Mouse (Mus musculus) hindbrain, embryonic 12.5 days (tissue): ENCODE data around the gene Cdkn1a. TPM values are rescaled to one million over a fixed set of nuclear protein-coding genes. Genes with fewer than 3 reads are reported as not detected.
A peak's percentile ranks its signal among the peaks of the same experiment; 100 is the strongest.
"Not testable (repeated sequence)": the region's sequence is repeated elsewhere in the genome, so short reads cannot be mapped to it uniquely, and the experiment has no call there.

Experiments
- ATAC-seq: fragments of 200-750 bp; cut with Nextera tagmentation; 2 replicates; pipeline ENCODE4 v1.8.0; 2017; ENCODE audit warnings: moderate TSS enrichment; ENCODE audit not compliant: low FRiP score
- H3K27ac ChIP-seq: fragments of 300-500 bp; sonication (generic); 2 replicates; pipeline ENCODE4 v1.5.1; 2016; ENCODE audit warnings: mild to moderate bottlenecking
- H3K27me3 ChIP-seq: fragments of 300-500 bp; sonication (generic); 2 replicates; pipeline ENCODE4 v1.6.1; 2016; ENCODE audit warnings: mild to moderate bottlenecking
- H3K36me3 ChIP-seq: fragments of 300-500 bp; sonication (generic); 2 replicates; pipeline ENCODE4 v1.6.1; 2016; ENCODE audit warnings: mild to moderate bottlenecking
- H3K4me1 ChIP-seq: fragments of 300-500 bp; sonication (generic); 2 replicates; pipeline ENCODE4 v1.6.1; 2016
- H3K4me2 ChIP-seq: fragments of 300-500 bp; sonication (generic); replicated peaks from 2 replicates; pipeline ENCODE4 v1.6.1; 2016; ENCODE audit warnings: mild to moderate bottlenecking
- H3K4me3 ChIP-seq: fragments of 300-500 bp; sonication (generic); 2 replicates; pipeline ENCODE4 v1.5.1; 2016; ENCODE audit warnings: mild to moderate bottlenecking
- H3K9ac ChIP-seq: fragments of 300-500 bp; sonication (generic); 2 replicates; pipeline ENCODE4 v1.6.1; 2016; ENCODE audit warnings: mild to moderate bottlenecking, moderate library complexity
- H3K9me3 ChIP-seq: fragments of 300-500 bp; sonication (generic); replicated peaks from 2 replicates; pipeline ENCODE4 v1.6.1; 2016; ENCODE audit warnings: mild to moderate bottlenecking
- WGBS: fragments of 180-500 bp; shearing (Covaris S2); methylation state at CpG from one replicate; pipeline ENCODE4 v1.1.7; 2016; 5-methylcytosine and 5-hydroxymethylcytosine counted together
- polyA plus RNA-seq: library from polyadenylated mRNA; unstranded; fragments of >200 nt; fragmentation: Nextera tagmentation; extraction: Ambion mirVana; gene quantifications from 2 replicates; pipeline ENCODE4 v1.2.1, GENCODE M21; 2016

Cdkn1a gene
- polyA plus RNA-seq, 1 experiment from 2014 or later = 39.0 TPM

DNA sequence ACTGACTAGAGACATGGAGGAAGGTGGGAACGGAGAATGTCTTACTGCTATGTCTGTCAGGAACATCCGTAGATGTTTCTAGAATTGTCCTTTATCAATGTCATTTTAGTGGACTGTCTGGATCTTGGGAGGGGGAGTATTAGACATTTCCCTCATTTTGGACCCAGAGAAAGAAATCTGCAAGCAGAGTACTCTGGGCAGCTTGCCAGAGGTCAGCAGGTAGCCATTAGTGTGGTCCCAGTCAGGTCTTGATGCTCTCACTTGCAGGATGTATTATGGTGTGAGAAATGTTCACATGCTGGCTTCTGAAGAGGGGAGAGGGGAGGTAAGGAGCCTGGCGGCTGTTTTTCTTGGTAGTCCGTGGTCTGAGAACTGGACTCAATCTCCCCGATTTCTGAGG, 1.7 kb downstream of the Cdkn1a start:
- H3K27me3 ChIP-seq = peaks cover 44% of the 10 kb centered on the region
- H3K4me1 ChIP-seq = peaks cover 19% of the 10 kb centered on the region
- 62% methylated on average over 5 of the region's 5 CpGs for WGBS
- H3K4me2 ChIP-seq = no peak overlapping the region
- no peak overlapping the region for H3K27ac ChIP-seq
- H3K4me3 ChIP-seq = no peak overlapping the region
- no peak for ATAC-seq
- no peaks in the 10 kb centered on the region for H3K36me3 ChIP-seq
- no peak overlapping the region for H3K9ac ChIP-seq
- no peaks in the 10 kb centered on the region for H3K9me3 ChIP-seq

DNA sequence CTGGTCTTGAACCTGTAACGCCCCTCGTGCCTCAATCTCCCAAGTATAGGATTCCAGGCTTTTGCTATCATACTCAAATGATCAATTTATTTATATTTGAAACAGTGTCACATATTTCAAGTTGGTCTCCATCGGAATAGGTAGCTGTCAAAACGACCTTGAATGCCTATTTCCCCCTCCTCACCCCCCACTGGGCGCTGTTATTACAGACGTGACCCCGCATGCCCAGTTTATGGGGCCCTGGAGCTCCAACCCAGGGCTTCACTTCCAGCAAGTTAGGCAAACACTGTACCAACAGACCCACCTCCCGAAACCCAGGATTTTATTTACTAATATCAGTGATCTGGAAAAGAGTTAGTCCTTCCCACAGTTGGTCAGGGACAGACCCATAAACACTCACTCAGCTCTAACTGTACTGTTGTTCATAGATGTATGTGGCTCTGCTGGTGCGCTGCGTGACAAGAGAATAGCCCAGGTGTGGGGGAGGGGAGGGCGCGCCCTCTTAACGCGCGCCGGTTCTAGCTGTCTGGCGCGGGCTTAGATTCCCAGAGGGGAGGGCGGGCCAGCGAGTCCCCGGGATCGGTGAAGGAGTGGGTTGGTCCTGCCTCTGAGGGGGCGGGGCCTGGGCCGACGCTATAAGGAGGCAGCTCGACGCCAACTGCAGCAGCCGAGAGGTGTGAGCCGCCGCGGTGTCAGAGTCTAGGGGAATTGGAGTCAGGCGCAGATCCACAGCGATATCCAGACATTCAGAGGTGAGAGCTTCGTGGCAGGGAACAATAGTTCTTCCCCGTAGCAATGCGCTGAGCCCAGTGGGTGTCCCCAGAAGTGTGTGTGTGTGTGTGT, 2.6 kb downstream of the Cdkn1a start:
- Histone ChIP-seq H3K4me2 (peak overlapping the region; percentile 74), H3K36me3 (no peaks in the 10 kb centered on the region), H3K27ac (no peak overlapping the region), H3K27me3 (peaks cover 44% of the 10 kb centered on the region), H3K4me1 (peaks cover 19% of the 10 kb centered on the region), H3K9ac (peak overlapping the region; percentile 58), H3K4me3 (peak overlapping the region; percentile 44), H3K9me3 (no peaks in the 10 kb centered on the region)
- WGBS = 7% methylated on average over 36 of the region's 36 CpGs
- ATAC-seq = peak; percentile 70

DNA sequence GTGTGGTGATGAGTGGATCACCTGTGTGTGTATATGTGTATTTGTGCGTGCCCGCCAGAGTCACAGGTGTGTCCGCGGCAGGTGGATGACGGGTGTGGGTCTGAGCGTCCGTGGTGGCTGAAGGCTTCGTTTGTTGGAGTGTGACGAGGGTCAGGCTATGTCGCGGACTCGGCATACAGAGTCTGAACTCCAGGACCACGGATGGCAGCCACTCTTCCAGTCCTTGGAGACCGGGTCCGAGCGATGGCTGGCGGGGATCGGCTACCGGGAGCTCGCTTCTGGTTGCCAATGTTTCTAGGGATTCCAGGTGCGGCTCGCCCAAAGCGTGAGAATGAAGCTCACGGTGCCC, 3.2 kb downstream of the Cdkn1a start:
- Histone ChIP-seq H3K9me3 (no peaks in the 10 kb centered on the region), H3K9ac (peak overlapping the region; percentile 58), H3K27me3 (peaks cover 44% of the 10 kb centered on the region), H3K4me1 (peaks cover 19% of the 10 kb centered on the region), H3K4me3 (peak overlapping the region; percentile 44), H3K4me2 (peak overlapping the region; percentile 74), H3K27ac (no peak overlapping the region), H3K36me3 (no peaks in the 10 kb centered on the region)
- 2% methylated on average over 24 of the region's 24 CpGs for WGBS
- ATAC-seq = peak; percentile 18

DNA sequence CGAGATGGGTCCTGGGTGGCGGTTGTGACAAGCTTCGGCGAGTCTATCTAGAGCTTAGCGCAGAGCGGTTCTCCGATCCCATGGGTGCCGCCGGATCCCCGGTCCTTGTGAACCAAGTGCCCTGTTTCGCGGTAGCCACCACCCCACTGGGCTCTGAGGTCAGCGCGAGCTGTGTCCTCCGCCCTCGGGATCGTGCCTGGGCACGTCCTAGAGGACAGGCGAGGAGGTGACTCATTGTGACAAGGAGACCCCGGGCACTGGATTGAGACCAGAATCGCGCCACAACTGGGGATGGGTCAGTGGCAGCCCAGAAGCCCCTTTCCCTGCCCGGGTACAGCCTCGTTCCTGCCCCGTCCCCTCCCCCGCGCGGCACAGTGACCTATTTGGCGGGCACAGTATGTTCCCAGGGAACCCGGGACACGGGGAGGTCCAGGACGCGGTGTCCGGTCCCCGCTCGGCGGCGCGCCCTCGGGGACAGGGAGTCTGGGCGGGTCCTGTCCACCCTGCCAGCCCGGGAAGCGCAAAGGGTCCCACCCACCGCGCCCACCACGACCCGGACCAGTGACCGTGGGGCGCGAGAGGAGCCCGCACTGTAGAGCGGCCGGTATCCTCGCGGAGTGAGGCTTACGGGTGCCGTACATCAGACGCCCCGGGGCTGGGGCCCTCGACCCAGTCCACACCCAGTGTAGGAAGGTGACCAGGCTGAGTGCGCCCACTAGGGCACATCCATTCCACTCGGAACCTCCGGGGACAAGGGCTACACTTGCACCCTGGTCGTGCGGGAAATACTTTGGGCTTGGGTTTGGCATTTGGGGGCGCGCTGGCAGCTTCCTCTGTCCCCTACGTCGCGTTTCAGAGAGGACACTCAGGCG, 3.8 kb downstream of the Cdkn1a start:
- Histone ChIP-seq H3K36me3 (no peaks in the 10 kb centered on the region), H3K4me2 (peak overlapping the region; percentile 74), H3K9me3 (no peaks in the 10 kb centered on the region), H3K27ac (no peak overlapping the region), H3K9ac (peak overlapping the region; percentile 58), H3K27me3 (peaks cover 44% of the 10 kb centered on the region), H3K4me1 (peaks cover 19% of the 10 kb centered on the region), H3K4me3 (peak overlapping the region; percentile 44)
- peak; percentile 46 for ATAC-seq
- under 1% methylated on average over 67 of the region's 71 CpGs for WGBS

DNA sequence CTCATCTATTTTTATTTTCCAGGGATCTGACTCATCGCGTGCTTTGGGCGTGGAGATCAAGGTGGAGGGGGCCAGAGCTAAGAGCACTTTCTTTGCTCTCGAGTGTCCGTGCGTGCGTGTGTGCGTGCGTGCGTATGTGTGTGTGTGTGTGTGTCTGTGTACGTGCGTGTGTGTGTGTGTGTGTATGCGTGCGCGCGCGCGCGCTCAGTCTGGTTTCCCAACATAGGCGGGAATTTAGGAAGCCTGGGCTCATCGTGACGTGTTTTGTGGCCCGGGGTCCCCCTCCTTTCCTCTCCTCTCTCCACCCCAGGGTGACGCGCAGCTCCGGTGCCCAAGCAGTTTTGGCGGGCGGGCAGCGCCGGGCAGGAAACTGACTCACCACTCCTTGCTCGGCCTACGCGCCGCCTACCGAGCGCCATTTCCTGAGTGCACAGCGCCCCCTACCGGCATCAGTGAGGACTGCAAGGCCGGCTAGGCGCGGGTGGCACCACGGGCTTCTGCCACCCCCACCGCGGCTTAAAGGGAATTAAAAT, 4.5 kb downstream of the Cdkn1a start:
- peak; percentile 76 for ATAC-seq
- Histone ChIP-seq H3K4me3 (peak overlapping the region; percentile 44), H3K4me1 (peaks cover 19% of the 10 kb centered on the region), H3K4me2 (peak overlapping the region; percentile 74), H3K27ac (no peak overlapping the region), H3K27me3 (peaks cover 44% of the 10 kb centered on the region), H3K36me3 (no peaks in the 10 kb centered on the region), H3K9ac (peak overlapping the region; percentile 58), H3K9me3 (no peaks in the 10 kb centered on the region)
- WGBS = under 1% methylated on average over 44 of the region's 44 CpGs

DNA sequence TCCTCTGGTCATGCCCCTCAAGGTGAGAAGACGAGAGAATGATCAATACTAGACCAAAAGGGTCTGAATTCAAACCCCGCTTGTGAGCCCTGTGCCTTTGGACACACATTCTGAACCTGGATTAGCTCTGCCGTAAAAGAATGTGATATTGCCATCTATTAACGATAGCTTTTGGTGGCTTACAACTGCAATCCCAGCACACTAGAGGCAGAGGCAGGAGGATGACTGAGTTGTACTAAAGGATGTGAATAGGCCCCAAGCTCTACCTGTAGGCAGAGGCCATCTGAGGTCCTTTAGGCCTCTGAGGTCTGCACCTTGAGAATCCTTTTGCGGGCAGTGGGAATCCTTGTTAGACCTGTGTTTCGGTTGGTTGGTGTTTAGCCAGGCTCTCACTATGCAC, 5.5 kb downstream of the Cdkn1a start:
- no peak for ATAC-seq
- H3K9ac ChIP-seq = no peak overlapping the region
- no peak overlapping the region for H3K4me2 ChIP-seq
- H3K9me3 ChIP-seq = no peaks in the 10 kb centered on the region
- H3K27ac ChIP-seq = no peak overlapping the region
- WGBS = 88% methylated on average over 6 of the region's 6 CpGs
- peaks cover 44% of the 10 kb centered on the region for H3K27me3 ChIP-seq
- no peak overlapping the region for H3K4me3 ChIP-seq
- peaks cover 19% of the 10 kb centered on the region for H3K4me1 ChIP-seq
- H3K36me3 ChIP-seq = no peaks in the 10 kb centered on the region

DNA sequence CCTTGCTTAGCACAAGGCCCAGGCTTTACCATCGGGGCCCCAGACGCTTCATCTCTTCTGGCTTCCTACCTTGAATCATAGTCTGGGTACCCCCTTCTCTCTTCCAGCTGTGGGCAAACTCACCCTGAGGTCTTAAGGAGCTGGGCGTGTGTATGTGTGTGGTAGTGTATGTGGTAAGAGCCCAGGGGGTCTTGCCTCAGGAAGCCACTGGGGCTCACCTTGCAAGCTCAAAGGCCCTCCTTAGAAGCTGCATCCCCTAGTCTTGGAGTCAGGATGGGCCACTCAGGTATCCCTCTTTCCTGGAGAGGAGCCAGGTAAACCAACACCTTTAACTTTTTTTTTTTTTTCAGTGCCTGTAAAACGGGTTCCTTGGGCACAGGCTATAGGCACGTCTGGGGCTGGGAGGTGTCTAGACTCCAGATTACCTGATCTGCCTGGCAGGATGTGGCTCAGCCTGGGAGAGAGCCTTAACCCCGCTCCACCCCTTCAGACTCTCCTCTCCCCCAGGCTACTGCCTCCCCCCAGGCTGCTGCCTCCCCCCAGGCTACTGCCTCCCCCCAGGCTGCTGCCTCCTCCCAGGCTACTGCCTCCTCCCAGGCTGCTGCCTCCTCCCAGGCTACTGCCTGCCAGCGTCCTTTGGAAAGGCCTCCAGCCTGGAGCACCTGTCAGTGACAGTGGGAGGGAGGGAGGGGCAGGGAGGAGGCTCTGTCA, 6.2 kb downstream of the Cdkn1a start:
- Histone ChIP-seq H3K27me3 (peaks cover 38% of the 10 kb centered on the region), H3K27ac (no peak overlapping the region), H3K4me1 (peaks cover 19% of the 10 kb centered on the region), H3K9me3 (no peaks in the 10 kb centered on the region), H3K36me3 (no peaks in the 10 kb centered on the region), H3K4me3 (no peak overlapping the region), H3K9ac (no peak overlapping the region), H3K4me2 (no peak overlapping the region)
- no peak for ATAC-seq
- WGBS = 65% methylated on average over 7 of the region's 7 CpGs

DNA sequence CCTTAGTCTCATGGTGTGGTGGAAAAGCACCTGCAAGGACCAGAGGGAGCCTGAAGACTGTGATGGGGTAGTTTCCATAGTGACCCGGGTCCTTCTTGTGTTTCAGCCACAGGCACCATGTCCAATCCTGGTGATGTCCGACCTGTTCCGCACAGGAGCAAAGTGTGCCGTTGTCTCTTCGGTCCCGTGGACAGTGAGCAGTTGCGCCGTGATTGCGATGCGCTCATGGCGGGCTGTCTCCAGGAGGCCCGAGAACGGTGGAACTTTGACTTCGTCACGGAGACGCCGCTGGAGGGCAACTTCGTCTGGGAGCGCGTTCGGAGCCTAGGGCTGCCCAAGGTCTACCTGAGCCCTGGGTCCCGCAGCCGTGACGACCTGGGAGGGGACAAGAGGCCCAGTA, 7.5 kb downstream of the Cdkn1a start:
- Histone ChIP-seq H3K36me3 (no peaks in the 10 kb centered on the region), H3K4me1 (peaks cover 16% of the 10 kb centered on the region), H3K27me3 (peaks cover 26% of the 10 kb centered on the region), H3K9me3 (no peaks in the 10 kb centered on the region), H3K9ac (no peak overlapping the region), H3K4me3 (no peak overlapping the region), H3K27ac (no peak overlapping the region), H3K4me2 (no peak overlapping the region)
- 94% methylated on average over 24 of the region's 24 CpGs for WGBS
- ATAC-seq = no peak

DNA sequence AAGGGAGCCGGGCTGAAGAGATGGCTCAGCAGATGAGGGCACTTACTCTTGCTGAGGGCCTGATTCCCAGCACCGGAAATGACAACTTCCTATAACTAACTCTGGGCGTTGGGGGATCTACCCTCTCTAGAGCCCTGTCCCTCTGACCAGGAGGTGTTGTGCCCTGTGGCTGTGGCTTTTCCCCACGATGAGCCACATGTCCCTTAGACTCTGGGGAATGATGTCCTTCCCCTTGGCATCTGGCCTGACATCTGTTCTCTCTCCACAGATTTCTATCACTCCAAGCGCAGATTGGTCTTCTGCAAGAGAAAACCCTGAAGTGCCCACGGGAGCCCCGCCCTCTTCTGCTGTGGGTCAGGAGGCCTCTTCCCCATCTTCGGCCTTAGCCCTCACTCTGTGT, 8.3 kb downstream of the Cdkn1a start:
- Histone ChIP-seq H3K36me3 (no peaks in the 10 kb centered on the region), H3K27me3 (peaks cover 20% of the 10 kb centered on the region), H3K9me3 (peaks cover 3% of the 10 kb centered on the region; the same call in 1 of the 2 replicates), H3K4me1 (peaks cover 9% of the 10 kb centered on the region), H3K27ac (no peak overlapping the region), H3K9ac (no peak overlapping the region), H3K4me3 (no peak overlapping the region), H3K4me2 (no peak overlapping the region)
- ATAC-seq = no peak
- 81% methylated on average over 8 of the region's 8 CpGs for WGBS

DNA sequence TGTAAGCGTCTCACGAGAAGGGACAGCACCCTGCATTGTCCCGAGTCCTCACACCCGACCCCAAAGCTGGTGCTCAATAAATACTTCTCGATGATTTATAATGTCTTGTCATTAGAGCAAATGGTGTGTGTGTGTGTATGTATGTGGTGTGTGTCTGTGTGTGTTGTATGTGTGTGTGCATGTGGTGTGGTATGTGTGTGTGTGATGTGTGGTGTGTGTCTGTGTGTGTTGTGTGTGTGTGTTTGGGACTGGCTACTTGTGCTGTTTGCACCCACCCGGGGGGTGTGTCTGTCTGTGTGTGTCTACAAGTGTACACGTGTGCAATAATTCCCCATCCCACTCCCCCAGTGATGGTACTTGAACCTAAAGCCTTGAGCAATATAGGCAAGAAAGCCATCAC, 9.9 kb downstream of the Cdkn1a start:
- H3K4me1 ChIP-seq = no peaks in the 10 kb centered on the region
- no peak overlapping the region for H3K27ac ChIP-seq
- WGBS = 94% methylated on average over 7 of the region's 7 CpGs
- ATAC-seq = no peak
- H3K9ac ChIP-seq = no peak overlapping the region
- peaks cover 6% of the 10 kb centered on the region; the same call in 1 of the 2 replicates for H3K9me3 ChIP-seq
- H3K36me3 ChIP-seq = no peaks in the 10 kb centered on the region
- peaks cover 11% of the 10 kb centered on the region; the same call in 1 of the 2 replicates for H3K27me3 ChIP-seq
- no peak overlapping the region for H3K4me3 ChIP-seq
- H3K4me2 ChIP-seq = no peak overlapping the region

DNA sequence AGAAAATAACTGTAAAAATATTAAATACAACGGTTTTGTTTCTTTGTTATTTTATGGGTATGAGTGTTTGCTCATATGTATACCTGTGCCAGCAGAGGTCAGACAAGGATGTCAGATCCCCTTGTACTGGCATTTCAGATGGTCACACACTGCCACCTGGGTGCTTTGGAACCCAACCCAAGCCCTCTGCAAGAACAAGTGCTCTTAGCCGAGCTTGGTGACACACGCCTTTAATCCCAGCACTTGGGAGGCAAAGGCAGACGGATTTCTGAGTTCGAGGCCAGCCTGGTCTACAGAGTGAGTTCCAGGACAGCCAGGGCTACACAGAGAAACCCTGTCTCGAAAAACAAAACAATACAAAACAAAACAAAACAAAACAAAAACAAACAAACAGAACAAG, 19.6 kb downstream of the Cdkn1a start:
- H3K27ac ChIP-seq, H3K27me3 ChIP-seq, H3K36me3 ChIP-seq, ATAC-seq, H3K4me1 ChIP-seq, H3K4me3 ChIP-seq, H3K9ac ChIP-seq, H3K9me3 ChIP-seq, H3K4me2 ChIP-seq: not testable (repeated sequence)
- 82% methylated on average over 6 of the region's 6 CpGs for WGBS

DNA sequence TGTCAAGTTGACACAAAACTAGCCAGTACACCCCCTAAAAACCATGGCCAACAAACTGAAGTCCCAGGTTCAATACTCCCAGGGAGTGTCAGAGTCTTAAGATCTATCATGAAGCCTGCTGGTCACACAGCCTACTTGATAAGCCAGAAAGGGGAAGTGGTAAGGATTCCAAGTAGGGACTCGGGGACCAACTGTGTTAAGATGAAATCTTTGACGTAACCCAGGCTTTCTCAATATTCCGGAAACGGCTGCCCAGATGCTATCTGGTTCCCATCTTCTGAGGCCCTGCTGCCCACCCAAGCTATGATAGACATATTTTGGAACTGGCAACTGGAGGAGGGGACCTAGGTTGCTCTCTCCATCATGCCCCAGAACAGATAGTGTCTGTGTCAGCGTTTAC, 20.6 kb downstream of the Cdkn1a start:
- H3K27ac ChIP-seq = no peak overlapping the region
- H3K9ac ChIP-seq = no peak overlapping the region
- H3K36me3 ChIP-seq = no peaks in the 10 kb centered on the region
- no peak overlapping the region for H3K4me3 ChIP-seq
- WGBS = 90% methylated on average over 5 of the region's 5 CpGs
- H3K9me3 ChIP-seq = no peaks in the 10 kb centered on the region
- no peaks in the 10 kb centered on the region for H3K27me3 ChIP-seq
- no peak for ATAC-seq
- no peaks in the 10 kb centered on the region for H3K4me1 ChIP-seq
- no peak overlapping the region for H3K4me2 ChIP-seq
